Mouse (Mus musculus): ENCODE measurements around the gene Olfr267. TPM values are rescaled to one million over a fixed set of nuclear protein-coding genes. Genes with fewer than 3 reads are reported as not detected.

Olfr267 gene
- polyA plus RNA-seq, 1 experiment: 0.07 TPM

GRCm38 (mm10) chr4:58745583-58746222 lies 41.8 kb downstream of the Olfr267 start:
- TF ChIP-seq POLR2A (IDR thresholded peaks at IDR 0.05; ENCODE audit: control insufficient read depth, low read depth, low read length): no peak
- no peak for TF ChIP-seq CTCF (IDR thresholded peaks at IDR 0.05; ENCODE audit: control insufficient read depth, insufficient read depth, insufficient replicate concordance, low read depth, low read length)
- no peaks in the 10 kb centered on the region for H3K4me1 ChIP-seq (ENCODE audit: control insufficient read depth, insufficient read depth, low read length)
- H3K27me3 ChIP-seq (ENCODE audit: control insufficient read depth, insufficient read depth, low read length): no peaks in the 10 kb centered on the region
- H3K4me3 ChIP-seq (ENCODE audit: control insufficient read depth, low read depth, low read length): no peak overlapping the region
- no peak overlapping the region for H3K27ac ChIP-seq (ENCODE audit: control insufficient read depth, insufficient read depth, low read depth, low read length)
- no peaks in the 10 kb centered on the region for H3K36me3 ChIP-seq (ENCODE audit: control insufficient read depth, insufficient read depth, low read length)

GRCm38 (mm10) chr4:58736867-58737633 lies 50.5 kb downstream of the Olfr267 start:
- TF ChIP-seq POLR2A (IDR thresholded peaks at IDR 0.05; ENCODE audit: control insufficient read depth, low read depth, low read length) (no peak), CTCF (IDR thresholded peaks at IDR 0.05; ENCODE audit: control insufficient read depth, insufficient read depth, insufficient replicate concordance, low read depth, low read length) (peak; percentile 17; the same call in 1 of the 2 replicates)
- H3K4me1 ChIP-seq (ENCODE audit: control insufficient read depth, insufficient read depth, low read length): no peaks in the 10 kb centered on the region
- H3K4me3 ChIP-seq (ENCODE audit: control insufficient read depth, low read depth, low read length): no peak overlapping the region
- no peaks in the 10 kb centered on the region for H3K36me3 ChIP-seq (ENCODE audit: control insufficient read depth, insufficient read depth, low read length)
- H3K27me3 ChIP-seq (ENCODE audit: control insufficient read depth, insufficient read depth, low read length): no peaks in the 10 kb centered on the region
- H3K27ac ChIP-seq (ENCODE audit: control insufficient read depth, insufficient read depth, low read depth, low read length): no peak overlapping the region

Other genes starting within 250 kb of the Olfr267 start
- gene Lpar1, start 233.8 kb downstream of the Olfr267 start, polyA plus RNA-seq (2012; rRNA removed): 42.6 and 43.6 TPM in 2 replicates
- gene Ecpas, start 125.0 kb upstream of the Olfr267 start, polyA plus RNA-seq (2012; rRNA removed): 8.8 and 10.2 TPM in 2 replicates
- 0.48 and 0.49 TPM in 2 replicates for gene Zkscan16, start 155.9 kb upstream of the Olfr267 start, polyA plus RNA-seq (2012; rRNA removed)
- 8.5 and 12.0 TPM in 2 replicates for gene Ptgr1, start 199.4 kb upstream of the Olfr267 start, polyA plus RNA-seq (2012; rRNA removed)
- gene Dnajc25, start 207.3 kb upstream of the Olfr267 start, polyA plus RNA-seq (2012; rRNA removed): 4.7 and 6.5 TPM in 2 replicates
- gene Gm20503, start 215.5 kb upstream of the Olfr267 start, polyA plus RNA-seq (2012; rRNA removed): not detected in 2 replicates
- gene Gng10, start 247.4 kb upstream of the Olfr267 start, polyA plus RNA-seq (2012; rRNA removed): 11.7 and 11.9 TPM in 2 replicates